ENCODE assay signal across 9 mouse cellular contexts in genomic region chr6:91409448-91410167, GRCm38 (mm10). TPM values are rescaled to one million over a fixed set of nuclear protein-coding genes. Genes with fewer than 3 reads are reported as not detected.
DNase-seq lines count a peak whose midpoint lies in the region; ATAC-seq and TF ChIP-seq lines count a peak whose summit lies in the region.
"Had no signal": no experiment of that assay in that cellular context is flagged by ENCODE, and none has a peak within 500 bp of the region (broad histone marks: within the 10 kb centered on the region; RNA-seq: fewer than 3 reads in every experiment).

No protein-coding gene starts in this region.

- H3K4me2 ChIP-seq in heart, embryonic 14.5 days (ENCODE audit: low read length): peak overlapping the region; percentile 42
- H3K4me2 ChIP-seq in intestine, embryonic 14.5 days (ENCODE audit: low read length): peak overlapping the region; percentile 18; the same call in 1 of the 2 replicates
- H3K4me2 ChIP-seq in liver, embryonic 14.5 days (ENCODE audit: low read depth): peak overlapping the region; percentile 2; the same call in 1 of the 2 replicates

- no peak overlapping the region for H3K27ac ChIP-seq in heart, embryonic 14.5 days (replicated peaks in 1 of 2; ENCODE audit: control insufficient read depth in 1 of 2, insufficient read depth in 1 of 2, low read depth in 2 of 2, low read length in 2 of 2)
- H3K27ac ChIP-seq in cortical plate, adult 2 months (ENCODE audit: insufficient read depth, low read length): no peak overlapping the region
- no peak overlapping the region for H3K27ac ChIP-seq in intestine, embryonic 14.5 days (ENCODE audit: low read depth)
- H3K27ac ChIP-seq in liver, embryonic 14.5 days: no peak overlapping the region
- H3K27ac ChIP-seq in testis, adult 2 months (ENCODE audit: control insufficient read depth, insufficient read depth, low read depth, low read length): no peak overlapping the region

- TF ChIP-seq POLR2A in cortical plate, adult 2 months (IDR thresholded peaks at IDR 0.05; ENCODE audit: extremely low read depth, insufficient read depth, low read length): no peak
- no peak for TF ChIP-seq POLR2A in testis, adult 2 months (IDR thresholded peaks at IDR 0.05; ENCODE audit: control insufficient read depth, low read depth, low read length)

- H3K27me3 ChIP-seq in heart, embryonic 14.5 days (ENCODE audit: control insufficient read depth, insufficient read depth, low read length): peaks cover 98% of the 10 kb centered on the region
- peaks cover 66% of the 10 kb centered on the region for H3K27me3 ChIP-seq in intestine, embryonic 14.5 days (replicated peaks; ENCODE audit: control insufficient read depth, insufficient read depth, low read length)
- H3K27me3 ChIP-seq in liver, embryonic 14.5 days (ENCODE audit: control insufficient read depth, insufficient read depth, low read length): peaks cover 39% of the 10 kb centered on the region
- no peaks in the 10 kb centered on the region; the same call in 1 of the 2 replicates for H3K27me3 ChIP-seq in testis, adult 2 months (ENCODE audit: control insufficient read depth, insufficient read depth, low read length)

- no peak for TF ChIP-seq CTCF in cortical plate, adult 2 months (IDR thresholded peaks at IDR 0.05; ENCODE audit: extremely low read depth, insufficient read depth, low read length)
- no peak for TF ChIP-seq CTCF in liver, embryonic 14.5 days (IDR thresholded peaks at IDR 0.05; ENCODE audit: low read depth)
- TF ChIP-seq CTCF in testis, adult 2 months (IDR thresholded peaks at IDR 0.05; ENCODE audit: control insufficient read depth, insufficient read depth, insufficient replicate concordance, low read depth, low read length): no peak

- DNase-seq in heart, adult 18-20 months: no peak
- DNase-seq in intestine, embryonic 14.5 days (ENCODE audit: low spot score): no peak
- DNase-seq in liver, embryonic 14.5 days (ENCODE audit: low read depth in 3 of 3, low spot score in 3 of 3): no peak

- no peak for TF ChIP-seq EP300 in liver, embryonic 14.5 days (IDR thresholded peaks at IDR 0.05; ENCODE audit: low read depth)

- WGBS in heart, embryonic 14.5 days: under 1% methylated on average over 34 of the region's 34 CpGs
- under 1% methylated on average over 34 of the region's 34 CpGs for WGBS in intestine, embryonic 14.5 days
- 2% methylated on average over 34 of the region's 34 CpGs for WGBS in liver, embryonic 14.5 days (ENCODE audit: insufficient replicate concordance)

- H3K9ac ChIP-seq in heart, embryonic 14.5 days (ENCODE audit: low read length): no peak overlapping the region
- no peak overlapping the region for H3K9ac ChIP-seq in intestine, embryonic 14.5 days (ENCODE audit: low read length)
- no peak overlapping the region for H3K9ac ChIP-seq in liver, embryonic 14.5 days (replicated peaks)

- peak overlapping the region in 1 of 2 experiments; percentile 11; a peak in 1 of 4 replicates for H3K4me3 ChIP-seq in heart, embryonic 14.5 days (ENCODE audit: control insufficient read depth in 1 of 2, insufficient read depth in 1 of 2, low read depth in 1 of 2, low read length in 2 of 2)
- peak overlapping the region; percentile 32 for H3K4me3 ChIP-seq in cortical plate, adult 2 months (ENCODE audit: insufficient read depth, low read length)
- peak overlapping the region; percentile 14; the same call in 1 of the 2 replicates for H3K4me3 ChIP-seq in intestine, embryonic 14.5 days (ENCODE audit: low read depth, low read length)
- H3K4me3 ChIP-seq in liver, embryonic 14.5 days (ENCODE audit: insufficient read depth in 1 of 2, low read depth in 2 of 2, low read length in 2 of 2): no peak overlapping the region
- peak overlapping the region; percentile 62 for H3K4me3 ChIP-seq in testis, adult 2 months (ENCODE audit: control insufficient read depth, low read depth, low read length)

- H3K9me3 ChIP-seq in heart, embryonic 14.5 days (ENCODE audit: control insufficient read depth, low read length): no peaks in the 10 kb centered on the region
- no peaks in the 10 kb centered on the region for H3K9me3 ChIP-seq in intestine, embryonic 14.5 days (ENCODE audit: control insufficient read depth, low read length)
- no peaks in the 10 kb centered on the region for H3K9me3 ChIP-seq in liver, embryonic 14.5 days (ENCODE audit: control insufficient read depth, low read length)

- ATAC-seq in heart, embryonic 14.5 days (ENCODE audit: insufficient number of reproducible peaks, insufficient read depth, low FRiP score, low read depth): no peak
- ATAC-seq in intestine, embryonic 14.5 days (replicated peaks; ENCODE audit: low FRiP score, low TSS enrichment, low read depth): no peak
- no peak for ATAC-seq in liver, embryonic 14.5 days (ENCODE audit: insufficient read depth)
- no peak for ATAC-seq in CD4-positive, CD25-positive, alpha-beta regulatory T cell, adult 4 months
- no peak for ATAC-seq in monocyte, adult 5-6 weeks (replicated peaks; ENCODE audit: insufficient number of reproducible peaks, low FRiP score, low TSS enrichment, poor library complexity, severe bottlenecking)

- no peaks in the 10 kb centered on the region for H3K36me3 ChIP-seq in heart, embryonic 14.5 days (ENCODE audit: control insufficient read depth, insufficient read depth, low read length)
- H3K36me3 ChIP-seq in intestine, embryonic 14.5 days (ENCODE audit: control insufficient read depth, insufficient read depth, low read length): no peaks in the 10 kb centered on the region
- H3K36me3 ChIP-seq in liver, embryonic 14.5 days (replicated peaks; ENCODE audit: control insufficient read depth, insufficient read depth, low read depth): no peaks in the 10 kb centered on the region
- no peaks in the 10 kb centered on the region for H3K36me3 ChIP-seq in testis, adult 2 months (ENCODE audit: control insufficient read depth, insufficient read depth, low read length)

- peaks cover 3 to 6% of the 10 kb centered on the region in 2 experiments; a peak in 2 of 4 replicates for H3K4me1 ChIP-seq in heart, embryonic 14.5 days (ENCODE audit: control insufficient read depth in 2 of 2, insufficient read depth in 2 of 2, low read length in 2 of 2)
- H3K4me1 ChIP-seq in cortical plate, adult 2 months (ENCODE audit: control insufficient read depth, insufficient read depth, low read length): no peaks in the 10 kb centered on the region
- peaks cover 2% of the 10 kb centered on the region; the same call in 1 of the 2 replicates for H3K4me1 ChIP-seq in intestine, embryonic 14.5 days (replicated peaks; ENCODE audit: control insufficient read depth, insufficient read depth, low read length)
- H3K4me1 ChIP-seq in liver, embryonic 14.5 days (replicated peaks; ENCODE audit: control insufficient read depth in 2 of 2, insufficient read depth in 2 of 2, low read length in 1 of 2): no peaks in the 10 kb centered on the region
- H3K4me1 ChIP-seq in testis, adult 2 months (ENCODE audit: control insufficient read depth, insufficient read depth, low read length): peaks cover 22% of the 10 kb centered on the region

RNA-seq across cellular contexts. Expression of gene Wnt7a, which starts 1.6 kb away (rescaled TPM):
- not detected in 2 replicates for polyA plus RNA-seq in heart, embryonic 14.5 days (2014; fragmentation: Nextera tagmentation; extraction: Ambion mirVana)
- total RNA-seq in heart, adult 18-20 months (2021): not detected
- polyA plus RNA-seq in cortical plate, adult 2 months (2012; rRNA removed): 8.6 and 9.6 TPM in 2 replicates
- 0.05 TPM in 1 of 2 replicates, not detected in the other for polyA plus RNA-seq in intestine, embryonic 14.5 days (2014; fragmentation: Nextera tagmentation; extraction: Ambion mirVana)
- 0.01 TPM in 1 of 2 replicates, not detected in the other for polyA plus RNA-seq in liver, embryonic 14.5 days (2012; rRNA removed)
- not detected in 2 replicates for polyA plus RNA-seq in liver, embryonic 14.5 days (2014; fragmentation: Nextera tagmentation; extraction: Ambion mirVana)
- polyA plus RNA-seq in testis, adult 2 months (2012; rRNA removed): 1.00 and 1.1 TPM in 2 replicates
- polyA plus RNA-seq in CD4-positive, CD25-positive, alpha-beta regulatory T cell, adult 4 months (2017; shearing (Covaris generic)): not detected
- not detected in 3 replicates for total RNA-seq in monocyte, adult 5-6 weeks (2017)
- total RNA-seq: CH12.LX had no signal

Comparison
In these comparisons a context has a peak if more than half of its experiments do, and no peak if none do; other contexts are left out.
1. H3K4me3 ChIP-seq: peak in cortical plate, adult 2 months (single experiment), intestine, embryonic 14.5 days (single experiment) and testis, adult 2 months (single experiment); none in liver, embryonic 14.5 days (0 of 2).
2. Peak in every context shown above with its lines, with median percentiles within 50 percentile points of each other: H3K4me2 ChIP-seq.